Mouse (Mus musculus) forebrain, postnatal 0 days (tissue): ENCODE results near the gene Umad1. TPM values are rescaled to one million over a fixed set of nuclear protein-coding genes. Genes with fewer than 3 reads are reported as not detected.

Source experiments
- ATAC-seq: fragments of 200-750 bp; cut with Nextera tagmentation; 2 replicates; pipeline ENCODE4 v1.8.0; 2017; ENCODE audit warnings: mild to moderate bottlenecking, moderate library complexity
- DNase-seq: peaks from one replicate; pipeline ENCODE4 v3.0.0-alpha.2; 2015
- H3K27ac ChIP-seq: fragments of 300-500 bp; sonication (generic); 2 replicates; pipeline ENCODE4 v1.5.1; 2014; ENCODE audit warnings: low read depth, mild to moderate bottlenecking, antibody characterized with exemption, low read length, moderate library complexity, mixed read lengths
- H3K27me3 ChIP-seq: fragments of 300-500 bp; sonication (generic); 2 replicates; pipeline ENCODE4 v1.6.1; 2014; ENCODE audit warnings: mild to moderate bottlenecking, low read length, mixed read lengths; ENCODE audit not compliant: insufficient read depth
- H3K36me3 ChIP-seq: fragments of 300-500 bp; sonication (generic); 2 replicates; pipeline ENCODE4 v1.6.1; 2014; ENCODE audit warnings: mild to moderate bottlenecking, moderate library complexity; ENCODE audit not compliant: insufficient read depth
- H3K4me1 ChIP-seq: fragments of 300-500 bp; sonication (generic); 2 replicates; pipeline ENCODE4 v1.6.1; 2014; ENCODE audit warnings: antibody characterized with exemption; ENCODE audit not compliant: insufficient read depth
- H3K4me2 ChIP-seq: fragments of 300-500 bp; sonication (generic); 2 replicates; pipeline ENCODE4 v1.6.1; 2014; ENCODE audit warnings: low read depth, mild to moderate bottlenecking, moderate library complexity
- H3K4me3 ChIP-seq: fragments of 300-500 bp; sonication (generic); 2 replicates; pipeline ENCODE4 v1.5.1; 2014; ENCODE audit warnings: low read depth, low read length, mixed read lengths
- H3K9ac ChIP-seq: fragments of 300-500 bp; sonication (generic); 2 replicates; pipeline ENCODE4 v1.6.1; 2014; ENCODE audit warnings: mild to moderate bottlenecking
- H3K9me3 ChIP-seq: fragments of 300-500 bp; sonication (generic); 2 replicates; pipeline ENCODE4 v1.6.1; 2016; ENCODE audit warnings: low read length
- CTCF ChIP-seq: sonication (generic); IDR thresholded peaks from 2 replicates; pipeline ENCODE4 v1.5.1; 2016; ENCODE audit warnings: antibody characterized with exemption, control low read depth, low read depth
- WGBS: fragments of 180-500 bp; shearing (Covaris S2); extraction: QIAGEN DNeasy Blood & Tissue Kit; methylation state at CpG from one replicate; pipeline ENCODE4 v1.1.7; 2014; 5-methylcytosine and 5-hydroxymethylcytosine counted together
- polyA plus RNA-seq: library from polyadenylated mRNA; unstranded; fragments of >200 nt; fragmentation: Nextera tagmentation; extraction: Ambion mirVana; gene quantifications from 2 replicates; pipeline ENCODE4 v1.2.1, GENCODE M21; 2015
- total RNA-seq: library from RNA; depleted of rRNA; stranded (reverse); fragments of >200 nt; gene quantifications from 2 replicates; pipeline ENCODE4 v1.2.3, GENCODE M21; 2014

The Umad1 gene
- total and polyA plus RNA-seq, 2 experiments from 2014 or later = 24.4 to 50.5 TPM

GRCm38 (mm10) chr6:8354846-8355245 is 95.8 kb downstream of the Umad1 start:
- Histone ChIP-seq H3K4me2 (no peak overlapping the region), H3K9ac (no peak overlapping the region), H3K27me3 (no peaks in the 10 kb centered on the region), H3K4me1 (peaks cover 11% of the 10 kb centered on the region; the same call in 1 of the 2 replicates), H3K9me3 (no peaks in the 10 kb centered on the region), H3K27ac (no peak overlapping the region), H3K4me3 (no peak overlapping the region), H3K36me3 (no peaks in the 10 kb centered on the region)
- 88% methylated on average over 4 of the region's 4 CpGs for WGBS
- no peak for DNase-seq
- TF ChIP-seq CTCF = no peak
- ATAC-seq = no peak

GRCm38 (mm10) chr6:8358232-8358631 is 99.1 kb downstream of the Umad1 start:
- Histone ChIP-seq H3K4me2 (no peak overlapping the region), H3K4me3 (no peak overlapping the region), H3K9ac (no peak overlapping the region), H3K4me1 (peaks cover 9% of the 10 kb centered on the region; the same call in 1 of the 2 replicates), H3K27ac (no peak overlapping the region), H3K27me3 (no peaks in the 10 kb centered on the region), H3K9me3 (no peaks in the 10 kb centered on the region), H3K36me3 (no peaks in the 10 kb centered on the region)
- 69% methylated on average over 2 of the region's 2 CpGs for WGBS
- DNase-seq (no peak), ATAC-seq (no peak)
- TF ChIP-seq CTCF = no peak

- Histone ChIP-seq H3K9me3 (no peaks in the 10 kb centered on the region), H3K27me3 (no peaks in the 10 kb centered on the region), H3K27ac (no peak overlapping the region), H3K36me3 (no peaks in the 10 kb centered on the region), H3K9ac (no peak overlapping the region), H3K4me3 (no peak overlapping the region), H3K4me1 (peaks cover 3% of the 10 kb centered on the region; the same call in 1 of the 2 replicates), H3K4me2 (no peak overlapping the region)
- ATAC-seq (no peak), DNase-seq (no peak)
- TF ChIP-seq CTCF = no peak
- 10% methylated on average over 2 of the region's 2 CpGs for WGBS
Measured at GRCm38 (mm10) chr6:8358782-8359181, 99.7 kb downstream of the Umad1 start.

GRCm38 (mm10) chr6:8360805-8361204 is 101.7 kb downstream of the Umad1 start:
- H3K9me3 ChIP-seq = no peaks in the 10 kb centered on the region
- H3K36me3 ChIP-seq = peaks cover 3% of the 10 kb centered on the region; the same call in 1 of the 2 replicates
- no peak overlapping the region for H3K4me3 ChIP-seq
- no peaks in the 10 kb centered on the region for H3K4me1 ChIP-seq
- no peaks in the 10 kb centered on the region for H3K27me3 ChIP-seq
- ATAC-seq (no peak), DNase-seq (no peak)
- no peak for TF ChIP-seq CTCF
- no peak overlapping the region for H3K4me2 ChIP-seq
- H3K27ac ChIP-seq = no peak overlapping the region
- H3K9ac ChIP-seq = no peak overlapping the region
- 65% methylated on average over 7 of the region's 7 CpGs for WGBS

GRCm38 (mm10) chr6:8364033-8364756 is 105.1 kb downstream of the Umad1 start:
- peaks cover 3% of the 10 kb centered on the region; the same call in 1 of the 2 replicates for H3K36me3 ChIP-seq
- H3K27ac ChIP-seq = no peak overlapping the region
- no peak overlapping the region for H3K4me2 ChIP-seq
- no peak overlapping the region for H3K4me3 ChIP-seq
- ATAC-seq = no peak
- no peak for DNase-seq
- H3K27me3 ChIP-seq = no peaks in the 10 kb centered on the region
- no peaks in the 10 kb centered on the region for H3K4me1 ChIP-seq
- no peaks in the 10 kb centered on the region for H3K9me3 ChIP-seq
- H3K9ac ChIP-seq = no peak overlapping the region
- WGBS = 56% methylated on average over 12 of the region's 12 CpGs
- no peak for TF ChIP-seq CTCF

- no peak overlapping the region for H3K9ac ChIP-seq
- DNase-seq (no peak), ATAC-seq (no peak)
- H3K4me1 ChIP-seq = no peaks in the 10 kb centered on the region
- 91% methylated on average over 11 of the region's 11 CpGs for WGBS
- H3K9me3 ChIP-seq = no peaks in the 10 kb centered on the region
- H3K27ac ChIP-seq = no peak overlapping the region
- no peak for TF ChIP-seq CTCF
- H3K4me3 ChIP-seq = no peak overlapping the region
- H3K4me2 ChIP-seq = no peak overlapping the region
- H3K36me3 ChIP-seq = peaks cover 3% of the 10 kb centered on the region; the same call in 1 of the 2 replicates
- no peaks in the 10 kb centered on the region for H3K27me3 ChIP-seq
Measured at GRCm38 (mm10) chr6:8364757-8365150, 105.7 kb downstream of the Umad1 start.

GRCm38 (mm10) chr6:8367675-8368074 is 108.6 kb downstream of the Umad1 start:
- Histone ChIP-seq H3K36me3 (peaks cover 3% of the 10 kb centered on the region; the same call in 1 of the 2 replicates), H3K4me1 (no peaks in the 10 kb centered on the region), H3K27ac (no peak overlapping the region), H3K9me3 (no peaks in the 10 kb centered on the region), H3K4me2 (no peak overlapping the region), H3K9ac (no peak overlapping the region), H3K4me3 (no peak overlapping the region), H3K27me3 (no peaks in the 10 kb centered on the region)
- no peak for TF ChIP-seq CTCF
- ATAC-seq (no peak), DNase-seq (no peak)
- WGBS = 94% methylated on average over 4 of the region's 4 CpGs
